Mouse (Mus musculus) bone marrow macrophage, adult 2 months (primary cell): Measurements from ENCODE around the gene Cped1.

ENCODE experiments used
- CTCF ChIP-seq: IDR thresholded peaks from 2 replicates; pipeline ENCODE4 v1.5.1; 2012; ENCODE audit warnings: low read depth, mild to moderate bottlenecking, low read length, moderate library complexity
- POLR2A ChIP-seq: IDR thresholded peaks from 2 replicates; pipeline ENCODE4 v1.6.1; 2012; ENCODE audit warnings: mild to moderate bottlenecking, low read depth, low read length, borderline replicate concordance

GRCm38 (mm10) chr6:22114079-22114478 lies 128.4 kb downstream of the Cped1 start:
- TF ChIP-seq POLR2A: no peak
- no peak for TF ChIP-seq CTCF
